Mouse (Mus musculus): ENCODE data around the gene Olfr549.

The Olfr549 gene

GRCm38 (mm10) chr7:102564999-102565997, 15.6 kb downstream of the Olfr549 start, which contains the start of gene Trim21:
Trim21 (minus strand) TSS chr7:102565486.
- TF ChIP-seq NANOG (IDR thresholded peaks at IDR 0.05; ENCODE audit: borderline replicate concordance, low read length) (no peak), CTCF (conservative IDR thresholded peaks at IDR 0.05; ENCODE audit: low read length) (no peak), POU5F1 (IDR thresholded peaks at IDR 0.05; ENCODE audit: borderline replicate concordance, low read length) (no peak)
- H3K4me3 ChIP-seq (replicated peaks; ENCODE audit: low read length), result peak within 1 kb of the TSS; percentile 61
- H3K27me3 ChIP-seq (ENCODE audit: insufficient read depth, low read length), result no peaks in the 10 kb centered on the region
- H3K4me1 ChIP-seq (replicated peaks; ENCODE audit: low read depth, low read length), result peaks cover 8% of the 10 kb centered on the region
- H3K36me3 ChIP-seq (ENCODE audit: insufficient read depth, low read length), result 0 out of 2 replicates have a peak, but pooled peaks cover 3% of the 10 kb centered on the region
- H3K9me3 ChIP-seq (ENCODE audit: low read length), result no peaks in the 10 kb centered on the region

GRCm38 (mm10) chr7:102566219-102566618, 16.5 kb downstream of the Olfr549 start:
- Histone ChIP-seq H3K36me3 (ENCODE audit: insufficient read depth, low read length) (no peaks in the 10 kb centered on the region), H3K27me3 (ENCODE audit: insufficient read depth, low read length) (no peaks in the 10 kb centered on the region), H3K4me3 (replicated peaks; ENCODE audit: low read length) (no peak overlapping the region), H3K4me1 (replicated peaks; ENCODE audit: low read depth, low read length) (peaks cover 8% of the 10 kb centered on the region), H3K9me3 (ENCODE audit: low read length) (no peaks in the 10 kb centered on the region)
- peak; percentile 30; the same call in 1 of the 2 replicates for TF ChIP-seq CTCF (conservative IDR thresholded peaks at IDR 0.05; ENCODE audit: low read length)
- TF ChIP-seq POU5F1 (IDR thresholded peaks at IDR 0.05; ENCODE audit: borderline replicate concordance, low read length), result no peak

GRCm38 (mm10) chr7:102571142-102571541, 21.5 kb downstream of the Olfr549 start, which contains the start of gene Olfr550:
Olfr550 (plus strand) TSS chr7:102571442.
- H3K4me1 ChIP-seq (replicated peaks; ENCODE audit: low read depth, low read length), result no peaks in the 10 kb centered on the region
- no peaks in the 10 kb centered on the region for H3K36me3 ChIP-seq (ENCODE audit: insufficient read depth, low read length)
- H3K27me3 ChIP-seq (ENCODE audit: insufficient read depth, low read length), result no peaks in the 10 kb centered on the region
- H3K9me3 ChIP-seq (ENCODE audit: low read length), result no peaks in the 10 kb centered on the region
- H3K4me3 ChIP-seq (replicated peaks; ENCODE audit: low read length), result no peak within 1 kb of the TSS
- TF ChIP-seq POU5F1 (IDR thresholded peaks at IDR 0.05; ENCODE audit: borderline replicate concordance, low read length) (no peak), NANOG (IDR thresholded peaks at IDR 0.05; ENCODE audit: borderline replicate concordance, low read length) (no peak), CTCF (conservative IDR thresholded peaks at IDR 0.05; ENCODE audit: low read length) (no peak)

GRCm38 (mm10) chr7:102573174-102573830, 23.6 kb downstream of the Olfr549 start:
- no peaks in the 10 kb centered on the region for H3K27me3 ChIP-seq (ENCODE audit: insufficient read depth, low read length)
- H3K9me3 ChIP-seq (ENCODE audit: low read length), result no peaks in the 10 kb centered on the region
- no peaks in the 10 kb centered on the region for H3K36me3 ChIP-seq (ENCODE audit: insufficient read depth, low read length)
- no peaks in the 10 kb centered on the region for H3K4me1 ChIP-seq (replicated peaks; ENCODE audit: low read depth, low read length)
- H3K4me3 ChIP-seq (replicated peaks; ENCODE audit: low read length), result no peak overlapping the region
- TF ChIP-seq CTCF (conservative IDR thresholded peaks at IDR 0.05; ENCODE audit: low read length), result no peak
- no peak for TF ChIP-seq NANOG (IDR thresholded peaks at IDR 0.05; ENCODE audit: borderline replicate concordance, low read length)
- TF ChIP-seq POU5F1 (IDR thresholded peaks at IDR 0.05; ENCODE audit: borderline replicate concordance, low read length), result no peak

GRCm38 (mm10) chr7:102575998-102576397, 26.3 kb downstream of the Olfr549 start:
- Histone ChIP-seq H3K9me3 (ENCODE audit: low read length) (no peaks in the 10 kb centered on the region), H3K36me3 (ENCODE audit: insufficient read depth, low read length) (no peaks in the 10 kb centered on the region), H3K4me1 (replicated peaks; ENCODE audit: low read depth, low read length) (no peaks in the 10 kb centered on the region), H3K4me3 (replicated peaks; ENCODE audit: low read length) (no peak overlapping the region), H3K27me3 (ENCODE audit: insufficient read depth, low read length) (no peaks in the 10 kb centered on the region)
- TF ChIP-seq NANOG (IDR thresholded peaks at IDR 0.05; ENCODE audit: borderline replicate concordance, low read length) (no peak), POU5F1 (IDR thresholded peaks at IDR 0.05; ENCODE audit: borderline replicate concordance, low read length) (no peak), CTCF (conservative IDR thresholded peaks at IDR 0.05; ENCODE audit: low read length) (no peak)

- no peaks in the 10 kb centered on the region for H3K27me3 ChIP-seq (ENCODE audit: insufficient read depth, low read length)
- H3K36me3 ChIP-seq (ENCODE audit: insufficient read depth, low read length), result no peaks in the 10 kb centered on the region
- H3K4me3 ChIP-seq (replicated peaks; ENCODE audit: low read length), result no peak within 1 kb of the TSS
- H3K4me1 ChIP-seq (replicated peaks; ENCODE audit: low read depth, low read length), result no peaks in the 10 kb centered on the region
- no peak for TF ChIP-seq NANOG (IDR thresholded peaks at IDR 0.05; ENCODE audit: borderline replicate concordance, low read length)
- no peak for TF ChIP-seq CTCF (conservative IDR thresholded peaks at IDR 0.05; ENCODE audit: low read length)
- no peaks in the 10 kb centered on the region for H3K9me3 ChIP-seq (ENCODE audit: low read length)
Observed at GRCm38 (mm10) chr7:102591786-102592185, 42.1 kb downstream of the Olfr549 start, which contains the start of gene Olfr551. Olfr551 (minus strand) TSS chr7:102591886.

- H3K4me1 ChIP-seq (replicated peaks; ENCODE audit: low read depth, low read length), result no peaks in the 10 kb centered on the region
- no peaks in the 10 kb centered on the region for H3K9me3 ChIP-seq (ENCODE audit: low read length)
- no peaks in the 10 kb centered on the region for H3K27me3 ChIP-seq (ENCODE audit: insufficient read depth, low read length)
- no peaks in the 10 kb centered on the region for H3K36me3 ChIP-seq (ENCODE audit: insufficient read depth, low read length)
- no peak within 1 kb of the TSS for H3K4me3 ChIP-seq (replicated peaks; ENCODE audit: low read length)
- TF ChIP-seq POU5F1 (IDR thresholded peaks at IDR 0.05; ENCODE audit: borderline replicate concordance, low read length), result no peak
- no peak for TF ChIP-seq NANOG (IDR thresholded peaks at IDR 0.05; ENCODE audit: borderline replicate concordance, low read length)
- no peak for TF ChIP-seq CTCF (conservative IDR thresholded peaks at IDR 0.05; ENCODE audit: low read length)
Observed at GRCm38 (mm10) chr7:102597378-102598031, 47.8 kb downstream of the Olfr549 start, which contains the start of gene Olfr552. Olfr552 (plus strand) TSS chr7:102597770.
